Mouse (Mus musculus) testis, adult 2 months (tissue): ENCODE measurements around the gene Edil3. TPM values are rescaled to one million over a fixed set of nuclear protein-coding genes. Genes with fewer than 3 reads are reported as not detected.

Source experiments
- H3K27ac ChIP-seq: fragments of 200-500 bp; 2 replicates; pipeline ENCODE4 v1.5.1; 2012; ENCODE audit warnings: low read depth, low read length; ENCODE audit not compliant: control insufficient read depth, insufficient read depth
- H3K27me3 ChIP-seq: fragments of 200-500 bp; 2 replicates; pipeline ENCODE4 v1.6.1; 2012; ENCODE audit warnings: mild to moderate bottlenecking, low read length, moderate library complexity; ENCODE audit not compliant: control insufficient read depth, insufficient read depth
- H3K36me3 ChIP-seq: fragments of 200-500 bp; 2 replicates; pipeline ENCODE4 v1.6.1; 2012; ENCODE audit warnings: mild to moderate bottlenecking, low read length; ENCODE audit not compliant: control insufficient read depth, insufficient read depth
- H3K4me1 ChIP-seq: fragments of 200-500 bp; 2 replicates; pipeline ENCODE4 v1.6.1; 2012; ENCODE audit warnings: low read length; ENCODE audit not compliant: control insufficient read depth, insufficient read depth
- H3K4me3 ChIP-seq: fragments of 200-500 bp; 2 replicates; pipeline ENCODE4 v1.5.1; 2012; ENCODE audit warnings: low read depth, mild to moderate bottlenecking, low read length, moderate library complexity, mixed read lengths; ENCODE audit not compliant: control insufficient read depth
- CTCF ChIP-seq: fragments of 200-500 bp; IDR thresholded peaks from 2 replicates; pipeline ENCODE4 v1.5.1; 2012; ENCODE audit warnings: low read depth, mild to moderate bottlenecking, inconsistent platforms, low read length, moderate library complexity; ENCODE audit not compliant: control insufficient read depth, insufficient read depth, insufficient replicate concordance
- POLR2A ChIP-seq: fragments of 200-500 bp; IDR thresholded peaks from 2 replicates; pipeline ENCODE4 v1.6.1; 2012; ENCODE audit warnings: low read depth, mild to moderate bottlenecking, inconsistent platforms, low read length, moderate library complexity; ENCODE audit not compliant: control insufficient read depth
- polyA plus RNA-seq: library from polyadenylated mRNA; depleted of rRNA; stranded (reverse); fragments of >200 nt; gene quantifications from 2 replicates; pipeline ENCODE4 v1.2.3, GENCODE M21; 2012

Gene Edil3
- polyA plus RNA-seq, 1 experiment = 0.06 TPM

GRCm38 (mm10) chr13:89105889-89106288 is 284.6 kb downstream of the Edil3 start:
- no peaks in the 10 kb centered on the region for H3K4me1 ChIP-seq
- no peaks in the 10 kb centered on the region for H3K36me3 ChIP-seq
- no peaks in the 10 kb centered on the region for H3K27me3 ChIP-seq
- H3K27ac ChIP-seq = no peak overlapping the region
- H3K4me3 ChIP-seq = no peak overlapping the region
- TF ChIP-seq CTCF (no peak), POLR2A (no peak)

GRCm38 (mm10) chr13:89117551-89117950 is 296.3 kb downstream of the Edil3 start:
- H3K36me3 ChIP-seq = no peaks in the 10 kb centered on the region
- H3K27ac ChIP-seq = no peak overlapping the region
- TF ChIP-seq POLR2A = no peak
- no peak for TF ChIP-seq CTCF
- no peaks in the 10 kb centered on the region for H3K27me3 ChIP-seq
- no peaks in the 10 kb centered on the region for H3K4me1 ChIP-seq
- no peak overlapping the region for H3K4me3 ChIP-seq

- TF ChIP-seq POLR2A (no peak), CTCF (no peak)
- H3K36me3 ChIP-seq = no peaks in the 10 kb centered on the region
- no peak overlapping the region for H3K4me3 ChIP-seq
- H3K27ac ChIP-seq = no peak overlapping the region
- no peaks in the 10 kb centered on the region for H3K27me3 ChIP-seq
- no peaks in the 10 kb centered on the region for H3K4me1 ChIP-seq
Measured at GRCm38 (mm10) chr13:89119809-89120208, 298.5 kb downstream of the Edil3 start.

GRCm38 (mm10) chr13:89122511-89123253 is 301.4 kb downstream of the Edil3 start:
- no peaks in the 10 kb centered on the region for H3K27me3 ChIP-seq
- no peak for TF ChIP-seq CTCF
- no peak for TF ChIP-seq POLR2A
- no peaks in the 10 kb centered on the region for H3K4me1 ChIP-seq
- no peaks in the 10 kb centered on the region for H3K36me3 ChIP-seq
- no peak overlapping the region for H3K4me3 ChIP-seq
- H3K27ac ChIP-seq = no peak overlapping the region

GRCm38 (mm10) chr13:89123396-89123795 is 302.1 kb downstream of the Edil3 start:
- no peak for TF ChIP-seq CTCF
- no peak for TF ChIP-seq POLR2A
- no peak overlapping the region for H3K27ac ChIP-seq
- H3K27me3 ChIP-seq = no peaks in the 10 kb centered on the region
- no peaks in the 10 kb centered on the region for H3K4me1 ChIP-seq
- H3K36me3 ChIP-seq = no peaks in the 10 kb centered on the region
- H3K4me3 ChIP-seq = no peak overlapping the region

- peak overlapping the region; percentile 32; the same call in 1 of the 2 replicates for H3K27ac ChIP-seq
- no peaks in the 10 kb centered on the region for H3K4me1 ChIP-seq
Measured at GRCm38 (mm10) chr13:89146056-89146547, 324.8 kb downstream of the Edil3 start.

GRCm38 (mm10) chr13:89151878-89152277 is 330.6 kb downstream of the Edil3 start:
- H3K4me1 ChIP-seq = no peaks in the 10 kb centered on the region
- no peaks in the 10 kb centered on the region for H3K27me3 ChIP-seq
- no peaks in the 10 kb centered on the region for H3K36me3 ChIP-seq
- no peak for TF ChIP-seq POLR2A
- no peak for TF ChIP-seq CTCF
- H3K4me3 ChIP-seq = no peak overlapping the region
- H3K27ac ChIP-seq = no peak overlapping the region

More at GRCm38 (mm10) chr13:89146056-89146547, 324.8 kb downstream of the Edil3 start:
- Histone ChIP-seq H3K27me3 (no peaks in the 10 kb centered on the region), H3K4me3 (no peak overlapping the region), H3K36me3 (no peaks in the 10 kb centered on the region)
- TF ChIP-seq POLR2A (no peak), CTCF (no peak)
